Mouse (Mus musculus) thymus, postnatal 25 days (tissue): Measurements from ENCODE around the gene Hoxa2.
A peak's percentile ranks its signal among the peaks of the same experiment; 100 is the strongest.

Experiments used
- DNase-seq: peaks from one replicate; pipeline ENCODE4 v3.0.0; 2022

Hoxa2 gene

GRCm38 (mm10) chr6:52201269-52201668, 36.6 kb upstream of the Hoxa2 start:
- no peak for DNase-seq

GRCm38 (mm10) chr6:52200751-52201250, 36.2 kb upstream of the Hoxa2 start:
- DNase-seq = no peak

GRCm38 (mm10) chr6:52200073-52200750, 35.6 kb upstream of the Hoxa2 start:
- no peak for DNase-seq

- no peak for DNase-seq
These were observed 32.6 kb upstream of the Hoxa2 start for GRCm38 (mm10) chr6:52197271-52197670.

- no peak for DNase-seq
These were observed 32.2 kb upstream of the Hoxa2 start for GRCm38 (mm10) chr6:52196811-52197210.

GRCm38 (mm10) chr6:52194690-52195089, 30.1 kb upstream of the Hoxa2 start:
- DNase-seq = no peak

- peak; percentile 88 for DNase-seq
These were observed 27.4 kb upstream of the Hoxa2 start for GRCm38 (mm10) chr6:52191860-52192550.

- peak; percentile 30 for DNase-seq
These were observed 26.5 kb upstream of the Hoxa2 start, which contains the start of gene Hoxa4 for GRCm38 (mm10) chr6:52190906-52191810. Gene Hoxa4 (minus strand): TSS chr6:52191753.

- no peak for DNase-seq
These were observed 25.8 kb upstream of the Hoxa2 start for GRCm38 (mm10) chr6:52190410-52190809.

GRCm38 (mm10) chr6:52189909-52190308, 25.3 kb upstream of the Hoxa2 start:
- no peak for DNase-seq

GRCm38 (mm10) chr6:52189172-52189591, 24.6 kb upstream of the Hoxa2 start:
- no peak for DNase-seq

GRCm38 (mm10) chr6:52186500-52186899, 21.9 kb upstream of the Hoxa2 start:
- DNase-seq = no peak

GRCm38 (mm10) chr6:52185834-52186233, 21.2 kb upstream of the Hoxa2 start:
- no peak for DNase-seq

- no peak for DNase-seq
These were observed 20.6 kb upstream of the Hoxa2 start for GRCm38 (mm10) chr6:52185222-52185621.

- no peak for DNase-seq
These were observed 20.0 kb upstream of the Hoxa2 start for GRCm38 (mm10) chr6:52184668-52185067.

GRCm38 (mm10) chr6:52183311-52184080, 18.9 kb upstream of the Hoxa2 start:
- no peak for DNase-seq

- DNase-seq = no peak
These were observed 18.2 kb upstream of the Hoxa2 start for GRCm38 (mm10) chr6:52182793-52183192.

GRCm38 (mm10) chr6:52182030-52182429, 17.4 kb upstream of the Hoxa2 start:
- no peak for DNase-seq

GRCm38 (mm10) chr6:52180726-52181125, 16.1 kb upstream of the Hoxa2 start:
- no peak for DNase-seq

GRCm38 (mm10) chr6:52180213-52180710, 15.6 kb upstream of the Hoxa2 start:
- no peak for DNase-seq

- no peak for DNase-seq
These were observed 15.1 kb upstream of the Hoxa2 start for GRCm38 (mm10) chr6:52179690-52180089.
